Mouse (Mus musculus): ENCODE measurements around the gene Trappc1. TPM values are rescaled to one million over a fixed set of nuclear protein-coding genes. Genes with fewer than 3 reads are reported as not detected.

Gene Trappc1
- polyA plus RNA-seq, 1 experiment from 2014 or later: 147 TPM

DNA sequence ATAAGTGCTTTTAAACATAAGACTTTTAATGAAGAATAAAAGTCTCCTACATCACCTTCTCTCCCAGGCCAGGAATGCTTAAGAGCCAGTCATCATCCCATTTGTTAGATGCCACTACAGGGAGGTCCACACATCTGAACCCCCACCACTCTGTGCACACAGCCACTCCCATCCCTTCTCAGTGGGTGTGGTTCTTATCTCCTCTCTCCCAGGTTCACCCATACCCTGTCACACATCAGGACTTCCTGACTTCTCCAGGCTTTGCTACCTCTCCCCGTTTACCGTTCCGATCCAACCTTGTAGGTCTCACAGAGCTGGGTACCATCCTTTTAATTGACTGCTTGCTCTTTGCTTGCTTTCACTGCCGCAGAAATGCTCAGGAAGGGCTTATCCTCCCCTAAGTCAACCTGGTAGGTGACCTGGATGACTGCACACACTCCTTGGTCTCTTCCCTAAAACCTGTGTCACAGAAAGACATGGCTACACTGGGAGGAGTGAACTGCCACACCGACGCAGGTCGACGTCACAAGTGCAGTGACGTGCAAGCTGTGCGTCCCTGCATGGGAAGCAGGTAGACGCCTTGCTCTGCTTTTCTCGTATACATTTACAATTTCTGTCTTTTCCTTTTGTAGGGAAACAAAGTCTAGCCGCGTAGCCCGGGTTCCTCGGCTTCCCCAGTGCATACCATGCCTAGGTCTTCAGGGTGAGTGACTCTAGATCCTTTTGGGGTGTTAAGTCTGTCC, 49.6 kb downstream of the Trappc1 start:
- no peaks in the 10 kb centered on the region for H3K9me3 ChIP-seq (ENCODE audit: control insufficient read depth, low read depth, low read length)
- H3K4me3 ChIP-seq (ENCODE audit: low read depth, low read length): no peak overlapping the region
- no peak overlapping the region for H3K27ac ChIP-seq (ENCODE audit: low read length)
- WGBS: 88% methylated on average over 16 of the region's 16 CpGs
- no peak overlapping the region for H3K4me2 ChIP-seq (replicated peaks; ENCODE audit: low read depth, low read length)
- ATAC-seq (ENCODE audit: insufficient number of reproducible peaks, insufficient read depth, low FRiP score, low read depth): peak; percentile 44; the same call in 1 of the 2 replicates
- H3K9ac ChIP-seq (replicated peaks; ENCODE audit: low read depth, low read length): no peak overlapping the region
- H3K4me1 ChIP-seq (ENCODE audit: control insufficient read depth, insufficient read depth, low read length): peaks cover 27% of the 10 kb centered on the region
- no peaks in the 10 kb centered on the region for H3K27me3 ChIP-seq (ENCODE audit: control insufficient read depth, insufficient read depth, low read length)
- peaks cover 11% of the 10 kb centered on the region; the same call in 1 of the 2 replicates for H3K36me3 ChIP-seq (ENCODE audit: control insufficient read depth, insufficient read depth, low read length)

Other genes starting within 250 kb of the Trappc1 start
- gene Vamp2, start 235.5 kb upstream of the Trappc1 start, polyA plus RNA-seq (2014; fragmentation: Nextera tagmentation; extraction: Ambion mirVana): 104 and 107 TPM in 2 replicates
- gene Per1, start 228.8 kb upstream of the Trappc1 start, polyA plus RNA-seq (2014; fragmentation: Nextera tagmentation; extraction: Ambion mirVana): 10.5 and 15.1 TPM in 2 replicates
- gene Hes7, start 203.6 kb upstream of the Trappc1 start, polyA plus RNA-seq (2014; fragmentation: Nextera tagmentation; extraction: Ambion mirVana): 0.39 and 0.54 TPM in 2 replicates
- gene 9130213A22Rik, start 201.4 kb upstream of the Trappc1 start, polyA plus RNA-seq (2014; fragmentation: Nextera tagmentation; extraction: Ambion mirVana): 0.29 and 0.36 TPM in 2 replicates
- 0.29 and 0.49 TPM in 2 replicates for gene Aloxe3, start 198.1 kb upstream of the Trappc1 start, polyA plus RNA-seq (2014; fragmentation: Nextera tagmentation; extraction: Ambion mirVana)
- not detected in 2 replicates for gene Alox12b, start 167.0 kb upstream of the Trappc1 start, polyA plus RNA-seq (2014; fragmentation: Nextera tagmentation; extraction: Ambion mirVana)
- gene Alox8, start 126.1 kb upstream of the Trappc1 start, polyA plus RNA-seq (2014; fragmentation: Nextera tagmentation; extraction: Ambion mirVana): 0.15 TPM in 1 of 2 replicates, not detected in the other
- gene Gucy2e, start 86.9 kb upstream of the Trappc1 start, polyA plus RNA-seq (2014; fragmentation: Nextera tagmentation; extraction: Ambion mirVana): 0.06 TPM in 1 of 2 replicates, not detected in the other
- gene Cntrob, start 205 bp upstream of the Trappc1 start, polyA plus RNA-seq (2014; fragmentation: Nextera tagmentation; extraction: Ambion mirVana): 13.9 and 16.4 TPM in 2 replicates
- gene Kcnab3, start 2.3 kb downstream of the Trappc1 start, polyA plus RNA-seq (2014; fragmentation: Nextera tagmentation; extraction: Ambion mirVana): 1.7 TPM in 2 replicates
- 15.3 and 16.3 TPM in 2 replicates for gene Rnf227, start 16.5 kb downstream of the Trappc1 start, polyA plus RNA-seq (2014; fragmentation: Nextera tagmentation; extraction: Ambion mirVana)
- 85.3 and 87.4 TPM in 2 replicates for gene Chd3, start 45.4 kb downstream of the Trappc1 start, polyA plus RNA-seq (2014; fragmentation: Nextera tagmentation; extraction: Ambion mirVana)
- 158 and 177 TPM in 2 replicates for gene Naa38, start 71.5 kb downstream of the Trappc1 start, polyA plus RNA-seq (2014; fragmentation: Nextera tagmentation; extraction: Ambion mirVana)
- 15.0 and 23.5 TPM in 2 replicates for gene Cyb5d1, start 71.7 kb downstream of the Trappc1 start, polyA plus RNA-seq (2014; fragmentation: Nextera tagmentation; extraction: Ambion mirVana)
- gene Tmem88, start 74.3 kb downstream of the Trappc1 start, polyA plus RNA-seq (2014; fragmentation: Nextera tagmentation; extraction: Ambion mirVana): 30.0 and 30.3 TPM in 2 replicates
- 30.6 and 34.3 TPM in 2 replicates for gene Kdm6b, start 89.7 kb downstream of the Trappc1 start, polyA plus RNA-seq (2014; fragmentation: Nextera tagmentation; extraction: Ambion mirVana)
- 1.4 and 2.3 TPM in 2 replicates for gene Dnah2, start 225.1 kb downstream of the Trappc1 start, polyA plus RNA-seq (2014; fragmentation: Nextera tagmentation; extraction: Ambion mirVana)
- 5.5 and 5.7 TPM in 2 replicates for gene Efnb3, start 236.2 kb downstream of the Trappc1 start, polyA plus RNA-seq (2014; fragmentation: Nextera tagmentation; extraction: Ambion mirVana)